Mouse (Mus musculus) limb, embryonic 13.5 days (tissue): ENCODE data around the gene Pdcd11. TPM values are rescaled to one million over a fixed set of nuclear protein-coding genes. Genes with fewer than 3 reads are reported as not detected.
A peak's percentile ranks its signal among the peaks of the same experiment; 100 is the strongest.

Source experiments
- ATAC-seq: fragments of 200-750 bp; cut with Nextera tagmentation; 2 replicates; pipeline ENCODE4 v1.8.0; 2017; ENCODE audit warnings: low read depth, moderate number of reproducible peaks, moderate TSS enrichment; ENCODE audit not compliant: low FRiP score
- H3K27ac ChIP-seq: fragments of 300-500 bp; sonication (generic); 2 replicates; pipeline ENCODE4 v1.5.1; 2015; ENCODE audit warnings: inconsistent platforms, mild to moderate bottlenecking, moderate library complexity
- H3K27me3 ChIP-seq: fragments of 300-500 bp; sonication (generic); 2 replicates; pipeline ENCODE4 v1.6.1; 2015; ENCODE audit warnings: mild to moderate bottlenecking, inconsistent platforms
- H3K36me3 ChIP-seq: fragments of 300-500 bp; sonication (generic); 2 replicates; pipeline ENCODE4 v1.6.1; 2015; ENCODE audit warnings: inconsistent platforms, mild to moderate bottlenecking, moderate library complexity
- H3K4me1 ChIP-seq: fragments of 300-500 bp; sonication (generic); 2 replicates; pipeline ENCODE4 v1.6.1; 2015; ENCODE audit warnings: inconsistent platforms
- H3K4me2 ChIP-seq: fragments of 300-500 bp; sonication (generic); replicated peaks from 2 replicates; pipeline ENCODE4 v1.6.1; 2015; ENCODE audit warnings: inconsistent platforms, mild to moderate bottlenecking, moderate library complexity
- H3K4me3 ChIP-seq: fragments of 300-500 bp; sonication (generic); 2 replicates; pipeline ENCODE4 v1.5.1; 2015; ENCODE audit warnings: moderate library complexity, mild to moderate bottlenecking, inconsistent platforms
- H3K9ac ChIP-seq: fragments of 300-500 bp; sonication (generic); 2 replicates; pipeline ENCODE4 v1.6.1; 2015; ENCODE audit warnings: mild to moderate bottlenecking, inconsistent platforms
- H3K9me3 ChIP-seq: fragments of 300-500 bp; sonication (generic); 2 replicates; pipeline ENCODE4 v1.6.1; 2016; ENCODE audit warnings: inconsistent platforms
- WGBS: fragments of 180-500 bp; shearing (Covaris S2); methylation state at CpG from one replicate; pipeline ENCODE4 v1.1.7; 2015; 5-methylcytosine and 5-hydroxymethylcytosine counted together
- polyA plus RNA-seq: library from polyadenylated mRNA; unstranded; fragments of >200 nt; fragmentation: Nextera tagmentation; extraction: Ambion mirVana; gene quantifications from 2 replicates; pipeline ENCODE4 v1.2.1, GENCODE M21; 2015

Pdcd11 gene
- polyA plus RNA-seq, 1 experiment from 2014 or later = 10.8 TPM

- WGBS = 15% methylated on average over 10 of the region's 10 CpGs
- Histone ChIP-seq H3K27ac (peak overlapping the region; percentile 40; the same call in 1 of the 2 replicates), H3K36me3 (no peaks in the 10 kb centered on the region), H3K9me3 (peaks cover 11% of the 10 kb centered on the region), H3K4me1 (peaks cover 14% of the 10 kb centered on the region), H3K27me3 (peaks cover 45% of the 10 kb centered on the region), H3K4me3 (peak overlapping the region; percentile 70), H3K9ac (no peak overlapping the region), H3K4me2 (peak overlapping the region; percentile 99)
- peak; percentile 41; the same call in 1 of the 2 replicates for ATAC-seq
These were observed 87.4 kb downstream of the Pdcd11 start for GRCm38 (mm10) chr19:47178001-47178400.

DNA sequence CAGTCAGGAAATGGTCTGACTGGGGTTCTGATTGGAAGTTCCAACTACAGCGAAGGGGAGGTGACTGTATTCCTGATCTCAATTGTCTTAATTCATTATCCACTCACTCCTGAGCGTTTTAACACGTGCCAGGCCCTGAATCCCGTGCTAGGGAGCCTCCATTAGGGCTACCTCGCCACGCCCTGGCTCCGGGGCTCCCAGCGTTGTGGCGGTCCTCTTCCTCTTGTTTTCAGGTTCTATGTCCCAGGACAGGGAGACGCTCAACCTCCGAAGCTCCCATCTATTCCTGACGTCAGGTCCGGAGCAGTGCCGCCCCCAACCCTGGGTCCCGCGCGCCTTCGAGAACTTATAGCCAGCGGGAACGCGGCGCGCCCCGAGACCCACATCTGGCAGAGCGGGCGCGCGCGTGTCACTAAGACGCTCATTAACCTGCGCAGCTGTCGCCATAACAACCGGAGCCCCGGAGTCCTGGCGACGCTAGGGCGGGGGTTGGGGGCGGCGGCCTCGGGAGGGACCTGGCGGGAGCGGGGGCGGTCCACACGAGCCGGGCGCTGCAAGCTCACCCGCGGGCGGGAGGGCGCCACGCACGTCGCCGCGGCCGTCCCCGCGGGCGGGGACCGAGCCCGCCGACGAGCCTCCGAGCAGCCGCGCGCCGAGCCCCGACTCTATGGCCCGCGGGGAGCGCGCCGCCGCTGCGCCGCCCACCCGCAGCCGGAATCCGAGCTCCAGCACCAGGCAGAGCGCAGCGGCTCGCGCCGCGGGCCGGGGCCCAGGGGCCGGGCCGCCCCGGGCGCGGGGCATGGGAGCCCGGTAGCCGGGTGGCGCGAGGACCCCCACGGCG, 88.1 kb downstream of the Pdcd11 start, which contains the start of gene Neurl1a:
Gene Neurl1a (plus strand): TSS at position 390 of the 841 bp plus-strand sequence.
- peak within 1 kb of the TSS; percentile 70 for H3K4me3 ChIP-seq
- H3K27ac ChIP-seq = peak within 1 kb of the TSS; percentile 40; the same call in 1 of the 2 replicates
- peak; percentile 70; the same call in 1 of the 2 replicates for ATAC-seq
- peaks cover 11% of the 10 kb centered on the region for H3K9me3 ChIP-seq
- under 1% methylated on average over 58 of the region's 98 CpGs for WGBS
- peak within 1 kb of the TSS; percentile 99 for H3K4me2 ChIP-seq
- H3K27me3 ChIP-seq = peaks cover 45% of the 10 kb centered on the region
- H3K9ac ChIP-seq = peak within 1 kb of the TSS; percentile 75
- no peaks in the 10 kb centered on the region for H3K36me3 ChIP-seq
- peaks cover 14% of the 10 kb centered on the region for H3K4me1 ChIP-seq

DNA sequence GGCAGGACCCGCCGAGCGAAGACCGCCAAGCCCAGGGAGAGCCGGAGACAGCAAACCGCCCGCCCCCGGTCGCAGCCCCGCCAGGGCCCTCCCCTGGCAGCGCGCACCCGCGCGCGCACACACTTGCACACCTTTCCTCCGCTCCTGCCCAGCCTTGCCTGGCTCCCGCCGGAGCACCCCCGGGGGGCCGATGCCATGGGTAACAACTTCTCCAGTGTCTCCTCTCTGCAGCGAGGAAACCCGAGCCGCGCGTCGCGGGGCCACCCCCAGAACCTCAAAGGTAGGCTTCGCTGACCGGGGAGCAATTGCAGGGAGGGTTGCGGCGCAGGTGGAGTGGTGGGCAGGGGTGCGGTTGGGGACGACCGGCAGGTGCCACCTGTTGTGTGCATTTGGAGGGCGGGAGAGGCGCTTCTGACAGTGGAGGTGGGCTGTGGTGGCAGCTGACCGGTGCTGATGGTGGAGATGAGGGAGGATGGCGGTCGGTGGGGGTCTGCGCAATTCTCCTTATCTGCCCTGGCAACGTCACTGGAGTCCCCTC, 88.8 kb downstream of the Pdcd11 start:
- Histone ChIP-seq H3K9me3 (peaks cover 11% of the 10 kb centered on the region), H3K36me3 (no peaks in the 10 kb centered on the region), H3K9ac (peak overlapping the region; percentile 75), H3K27ac (no peak overlapping the region; the same call in 1 of the 2 replicates), H3K4me3 (peak overlapping the region; percentile 70), H3K4me1 (peaks cover 18% of the 10 kb centered on the region), H3K27me3 (peaks cover 45% of the 10 kb centered on the region), H3K4me2 (peak overlapping the region; percentile 99)
- WGBS = under 1% methylated on average over 32 of the region's 42 CpGs
- peak; percentile 30; the same call in 1 of the 2 replicates for ATAC-seq

DNA sequence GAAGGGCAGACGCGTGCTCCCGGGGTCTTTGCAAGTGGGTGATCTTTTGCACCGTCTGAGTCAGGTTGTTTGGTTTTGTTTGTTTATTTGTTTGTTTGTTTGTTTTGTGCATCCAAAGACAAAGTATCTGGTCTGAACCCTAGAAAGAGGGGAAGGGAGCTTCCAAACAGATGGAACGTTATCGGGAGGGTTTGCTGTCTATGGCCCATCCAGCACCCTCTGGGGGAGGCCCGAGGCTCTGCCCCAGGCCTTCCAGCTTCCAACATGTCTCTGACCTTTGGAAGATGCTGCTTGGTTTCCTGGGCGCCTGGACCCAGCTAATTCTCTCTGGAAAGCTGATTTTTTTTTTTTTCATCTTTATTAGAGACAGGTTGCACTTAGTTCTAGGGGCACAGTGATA, 89.4 kb downstream of the Pdcd11 start:
- 15% methylated on average over 8 of the region's 8 CpGs for WGBS
- peaks cover 11% of the 10 kb centered on the region for H3K9me3 ChIP-seq
- H3K27ac ChIP-seq = no peak overlapping the region
- H3K4me2 ChIP-seq = peak overlapping the region; percentile 99
- ATAC-seq = no peak
- no peak overlapping the region for H3K9ac ChIP-seq
- H3K4me3 ChIP-seq = peak overlapping the region; percentile 70
- H3K36me3 ChIP-seq = no peaks in the 10 kb centered on the region
- peaks cover 20% of the 10 kb centered on the region for H3K4me1 ChIP-seq
- H3K27me3 ChIP-seq = peaks cover 45% of the 10 kb centered on the region

Other genes with a start within 250 kb of the Pdcd11 start
- 0.98 and 2.2 TPM in 2 replicates for gene Ina, start 76.1 kb upstream of the Pdcd11 start, polyA plus RNA-seq
- gene Nt5c2, start 75.6 kb upstream of the Pdcd11 start, polyA plus RNA-seq = 86.8 and 95.2 TPM in 2 replicates
- 23.3 and 25.0 TPM in 2 replicates for gene Pcgf6, start 39.9 kb upstream of the Pdcd11 start, polyA plus RNA-seq
- gene Taf5, start 23.0 kb upstream of the Pdcd11 start, polyA plus RNA-seq = 5.7 and 5.8 TPM in 2 replicates
- 1,251 and 1,259 TPM in 2 replicates for gene Usmg5, start 121 bp upstream of the Pdcd11 start, polyA plus RNA-seq
- 8.3 and 9.4 TPM in 2 replicates for gene Calhm2, start 47.5 kb downstream of the Pdcd11 start, polyA plus RNA-seq
- not detected in 2 replicates for gene Calhm1, start 53.5 kb downstream of the Pdcd11 start, polyA plus RNA-seq
- not detected in 2 replicates for gene Calhm3, start 67.0 kb downstream of the Pdcd11 start, polyA plus RNA-seq
- 7.9 and 8.2 TPM in 2 replicates for gene Neurl1a, start 88.1 kb downstream of the Pdcd11 start, polyA plus RNA-seq